Mouse (Mus musculus): ENCODE measurements around the gene Ptgr1. TPM values are rescaled to one million over a fixed set of nuclear protein-coding genes. Genes with fewer than 3 reads are reported as not detected.

Ptgr1 gene
- polyA plus RNA-seq, 1 experiment from 2014 or later = 10.7 TPM

DNA sequence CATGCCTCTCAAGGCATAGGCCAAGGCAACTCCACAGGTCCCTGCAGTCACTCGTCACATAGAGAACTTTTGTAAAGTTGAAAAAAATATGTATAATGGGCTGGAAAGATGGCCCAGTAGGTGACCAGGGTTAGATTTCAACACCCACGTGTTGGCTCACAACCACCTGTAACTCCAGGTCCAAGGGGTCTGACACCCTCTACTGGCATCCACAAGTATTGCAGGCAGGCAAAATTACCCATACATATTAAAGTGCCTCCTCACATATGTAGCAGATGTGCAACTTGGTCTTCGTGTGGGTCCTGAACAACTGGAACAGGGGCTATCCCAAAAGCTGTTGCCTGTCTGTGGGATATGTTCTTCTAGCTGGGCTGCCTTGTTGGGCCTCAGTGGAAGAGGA is 59.3 kb downstream of the Ptgr1 start:
- no peak overlapping the region for H3K27ac ChIP-seq (replicated peaks in 1 of 2; ENCODE audit: control insufficient read depth in 1 of 2, insufficient read depth in 1 of 2, low read depth in 2 of 2, low read length in 2 of 2)
- no peaks in the 10 kb centered on the region for H3K4me1 ChIP-seq (ENCODE audit: control insufficient read depth in 2 of 2, insufficient read depth in 2 of 2, low read length in 2 of 2)
- H3K9me3 ChIP-seq (ENCODE audit: control insufficient read depth, low read length) = no peaks in the 10 kb centered on the region
- WGBS = 58% methylated on average over 3 of the region's 3 CpGs
- no peak overlapping the region for H3K4me3 ChIP-seq (ENCODE audit: control insufficient read depth in 1 of 2, insufficient read depth in 1 of 2, low read depth in 1 of 2, low read length in 2 of 2)
- H3K4me2 ChIP-seq (ENCODE audit: low read length) = no peak overlapping the region
- no peak for ATAC-seq (ENCODE audit: insufficient number of reproducible peaks, insufficient read depth, low FRiP score, low read depth)
- H3K9ac ChIP-seq (ENCODE audit: low read length) = no peak overlapping the region
- no peaks in the 10 kb centered on the region for H3K27me3 ChIP-seq (ENCODE audit: control insufficient read depth, insufficient read depth, low read length)
- H3K36me3 ChIP-seq (ENCODE audit: control insufficient read depth, insufficient read depth, low read length) = no peaks in the 10 kb centered on the region

DNA sequence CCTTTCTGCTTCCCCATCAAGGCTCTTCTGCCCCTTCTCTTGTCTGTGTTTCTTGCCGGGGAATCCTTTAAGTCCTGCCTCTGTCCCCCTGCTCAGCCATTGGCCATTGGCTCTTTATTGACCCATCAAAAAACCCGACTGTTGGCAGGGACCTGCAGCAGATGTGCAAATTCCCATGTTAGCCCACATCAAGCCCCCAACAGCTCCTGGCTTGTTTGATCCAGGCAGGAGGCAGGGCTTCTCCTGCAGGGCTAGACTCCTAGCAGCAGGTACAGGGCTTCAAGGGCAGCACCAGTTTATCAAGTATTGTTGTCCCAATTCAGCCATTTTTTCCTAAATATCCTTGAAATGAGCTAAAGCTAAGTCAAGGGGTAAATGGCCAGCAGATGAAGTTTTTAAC is 60.8 kb downstream of the Ptgr1 start:
- ATAC-seq (ENCODE audit: insufficient number of reproducible peaks, insufficient read depth, low FRiP score, low read depth) = no peak
- no peak overlapping the region for H3K9ac ChIP-seq (ENCODE audit: low read length)
- WGBS = 27% methylated on average over 2 of the region's 2 CpGs
- H3K4me1 ChIP-seq (ENCODE audit: control insufficient read depth in 2 of 2, insufficient read depth in 2 of 2, low read length in 2 of 2) = no peaks in the 10 kb centered on the region
- H3K9me3 ChIP-seq (ENCODE audit: control insufficient read depth, low read length) = no peaks in the 10 kb centered on the region
- H3K27me3 ChIP-seq (ENCODE audit: control insufficient read depth, insufficient read depth, low read length) = no peaks in the 10 kb centered on the region
- H3K36me3 ChIP-seq (ENCODE audit: control insufficient read depth, insufficient read depth, low read length) = no peaks in the 10 kb centered on the region
- H3K4me2 ChIP-seq (ENCODE audit: low read length) = no peak overlapping the region
- no peak overlapping the region for H3K4me3 ChIP-seq (ENCODE audit: control insufficient read depth in 1 of 2, insufficient read depth in 1 of 2, low read depth in 1 of 2, low read length in 2 of 2)
- no peak overlapping the region for H3K27ac ChIP-seq (replicated peaks in 1 of 2; ENCODE audit: control insufficient read depth in 1 of 2, insufficient read depth in 1 of 2, low read depth in 2 of 2, low read length in 2 of 2)

DNA sequence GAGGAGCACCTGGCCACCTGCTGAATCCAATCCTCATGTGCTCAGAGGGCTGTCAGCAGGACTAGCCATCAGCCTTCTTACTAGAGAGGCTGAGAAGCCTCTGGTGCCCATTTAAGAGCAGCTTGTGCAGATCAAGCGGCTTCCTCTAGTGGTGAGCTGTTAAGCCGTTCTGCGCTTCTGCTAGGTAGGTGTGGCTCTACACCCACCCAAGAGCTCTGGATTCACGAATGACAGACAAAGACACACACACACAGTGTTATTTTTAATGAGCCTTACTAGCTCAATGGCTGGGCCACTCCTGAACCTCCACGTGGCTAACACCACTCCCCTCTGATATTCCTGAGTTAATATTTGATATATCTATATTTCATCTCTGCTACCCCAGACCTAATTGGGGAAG is 61.3 kb downstream of the Ptgr1 start:
- ATAC-seq (ENCODE audit: insufficient number of reproducible peaks, insufficient read depth, low FRiP score, low read depth) = no peak
- no peaks in the 10 kb centered on the region for H3K9me3 ChIP-seq (ENCODE audit: control insufficient read depth, low read length)
- no peaks in the 10 kb centered on the region for H3K27me3 ChIP-seq (ENCODE audit: control insufficient read depth, insufficient read depth, low read length)
- H3K9ac ChIP-seq (ENCODE audit: low read length) = no peak overlapping the region
- H3K4me2 ChIP-seq (ENCODE audit: low read length) = no peak overlapping the region
- no peaks in the 10 kb centered on the region for H3K36me3 ChIP-seq (ENCODE audit: control insufficient read depth, insufficient read depth, low read length)
- H3K4me1 ChIP-seq (ENCODE audit: control insufficient read depth in 2 of 2, insufficient read depth in 2 of 2, low read length in 2 of 2) = no peaks in the 10 kb centered on the region
- WGBS = 22% methylated on average over 5 of the region's 5 CpGs
- H3K4me3 ChIP-seq (ENCODE audit: control insufficient read depth in 1 of 2, insufficient read depth in 1 of 2, low read depth in 1 of 2, low read length in 2 of 2) = no peak overlapping the region
- H3K27ac ChIP-seq (replicated peaks in 1 of 2; ENCODE audit: control insufficient read depth in 1 of 2, insufficient read depth in 1 of 2, low read depth in 2 of 2, low read length in 2 of 2) = no peak overlapping the region

DNA sequence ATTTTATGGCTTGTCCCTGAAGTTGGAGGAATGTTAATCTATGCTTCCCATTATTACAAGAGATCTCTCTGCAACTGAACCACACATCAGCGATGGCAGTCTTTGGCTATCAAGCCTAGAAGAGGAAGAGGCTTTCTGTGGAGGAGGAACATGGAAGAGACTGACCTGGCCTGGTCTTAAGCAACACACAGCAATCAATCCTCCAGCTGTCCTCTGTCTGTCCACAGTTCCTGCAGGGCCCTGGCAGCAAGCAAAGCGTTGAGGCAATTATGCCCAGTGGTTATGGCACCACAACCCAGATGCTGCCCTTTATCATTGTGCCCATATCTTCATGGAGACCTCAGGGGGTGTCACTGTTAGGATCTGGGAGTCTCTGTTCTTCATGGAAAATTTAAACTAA is 63.0 kb downstream of the Ptgr1 start:
- 63% methylated on average over 2 of the region's 2 CpGs for WGBS
- H3K9ac ChIP-seq (ENCODE audit: low read length) = no peak overlapping the region
- H3K9me3 ChIP-seq (ENCODE audit: control insufficient read depth, low read length) = no peaks in the 10 kb centered on the region
- H3K4me3 ChIP-seq (ENCODE audit: control insufficient read depth in 1 of 2, insufficient read depth in 1 of 2, low read depth in 1 of 2, low read length in 2 of 2) = no peak overlapping the region
- H3K36me3 ChIP-seq (ENCODE audit: control insufficient read depth, insufficient read depth, low read length) = no peaks in the 10 kb centered on the region
- H3K27ac ChIP-seq (replicated peaks in 1 of 2; ENCODE audit: control insufficient read depth in 1 of 2, insufficient read depth in 1 of 2, low read depth in 2 of 2, low read length in 2 of 2) = no peak overlapping the region
- H3K27me3 ChIP-seq (ENCODE audit: control insufficient read depth, insufficient read depth, low read length) = no peaks in the 10 kb centered on the region
- no peaks in the 10 kb centered on the region for H3K4me1 ChIP-seq (ENCODE audit: control insufficient read depth in 2 of 2, insufficient read depth in 2 of 2, low read length in 2 of 2)
- H3K4me2 ChIP-seq (ENCODE audit: low read length) = no peak overlapping the region
- ATAC-seq (ENCODE audit: insufficient number of reproducible peaks, insufficient read depth, low FRiP score, low read depth) = no peak

Other genes with a start within 250 kb of the Ptgr1 start
- not detected in 2 replicates for gene Olfr267, start 199.4 kb downstream of the Ptgr1 start, polyA plus RNA-seq (2014; fragmentation: Nextera tagmentation; extraction: Ambion mirVana)
- 37.7 and 38.2 TPM in 2 replicates for gene Ecpas, start 74.4 kb downstream of the Ptgr1 start, polyA plus RNA-seq (2014; fragmentation: Nextera tagmentation; extraction: Ambion mirVana)
- 0.16 and 0.23 TPM in 2 replicates for gene Zkscan16, start 43.5 kb downstream of the Ptgr1 start, polyA plus RNA-seq (2014; fragmentation: Nextera tagmentation; extraction: Ambion mirVana)
- gene Dnajc25, start 7.9 kb upstream of the Ptgr1 start, polyA plus RNA-seq (2014; fragmentation: Nextera tagmentation; extraction: Ambion mirVana) = 13.7 and 15.9 TPM in 2 replicates
- gene Gm20503, start 16.1 kb upstream of the Ptgr1 start, polyA plus RNA-seq (2014; fragmentation: Nextera tagmentation; extraction: Ambion mirVana) = 12.2 and 15.9 TPM in 2 replicates
- 31.5 and 47.5 TPM in 2 replicates for gene Gng10, start 48.0 kb upstream of the Ptgr1 start, polyA plus RNA-seq (2014; fragmentation: Nextera tagmentation; extraction: Ambion mirVana)
- gene AI481877, start 151.9 kb upstream of the Ptgr1 start, polyA plus RNA-seq (2014; fragmentation: Nextera tagmentation; extraction: Ambion mirVana) = not detected in 2 replicates
- gene Ugcg, start 202.1 kb upstream of the Ptgr1 start, polyA plus RNA-seq (2014; fragmentation: Nextera tagmentation; extraction: Ambion mirVana) = 10.7 and 11.0 TPM in 2 replicates